Mouse (Mus musculus) heart, adult 2 months (tissue): Measurements from ENCODE around the gene Fmn2. TPM values are rescaled to one million over a fixed set of nuclear protein-coding genes. Genes with fewer than 3 reads are reported as not detected.
A peak's percentile ranks its signal among the peaks of the same experiment; 100 is the strongest.

Experiments
- DNase-seq, 2 experiments: peaks; one replicate each; pipeline ENCODE4 v3.0.0; 2021
- H3K27ac ChIP-seq: fragments of 200-600 bp; 2 replicates; pipeline ENCODE4 v1.8.1; 2022
- H3K27me3 ChIP-seq: fragments of 200-500 bp; 2 replicates; pipeline ENCODE4 v1.6.1; 2012; ENCODE audit warnings: mild to moderate bottlenecking, low read length, inconsistent platforms, mixed read lengths; ENCODE audit not compliant: control insufficient read depth, insufficient read depth
- H3K36me3 ChIP-seq: fragments of 200-500 bp; 2 replicates; pipeline ENCODE4 v1.6.1; 2012; ENCODE audit warnings: low read length, inconsistent platforms; ENCODE audit not compliant: control insufficient read depth, insufficient read depth
- H3K4me1 ChIP-seq: fragments of 200-500 bp; 2 replicates; pipeline ENCODE4 v1.6.1; 2011; ENCODE audit warnings: low read length; ENCODE audit not compliant: control insufficient read depth, insufficient read depth
- H3K4me3 ChIP-seq: fragments of 200-600 bp; 2 replicates; pipeline ENCODE4 v1.8.1; 2022
- H3K79me2 ChIP-seq: fragments of 200-500 bp; replicated peaks from 2 replicates; pipeline ENCODE4 v1.6.1; 2012; ENCODE audit warnings: mild to moderate bottlenecking, inconsistent platforms, low read length, moderate library complexity, mixed read lengths; ENCODE audit not compliant: control insufficient read depth, insufficient read depth
- H3K9ac ChIP-seq: fragments of 200-500 bp; 2 replicates; pipeline ENCODE4 v1.6.1; 2012; ENCODE audit warnings: low read depth, mild to moderate bottlenecking, control low read depth, inconsistent platforms, low read length, mixed read lengths
- CTCF ChIP-seq: fragments of 200-600 bp; IDR thresholded peaks from 2 replicates; pipeline ENCODE4 v1.8.1; 2022; ENCODE audit warnings: antibody characterized with exemption, mild to moderate bottlenecking, moderate library complexity
- EP300 ChIP-seq: fragments of 200-500 bp; IDR thresholded peaks from 2 replicates; pipeline ENCODE4 v1.6.1; 2011; ENCODE audit warnings: low read depth, low read length, control low read depth; ENCODE audit not compliant: insufficient read depth
- POLR2A ChIP-seq: fragments of 200-500 bp; IDR thresholded peaks from 2 replicates; pipeline ENCODE4 v1.6.1; 2011; ENCODE audit warnings: mild to moderate bottlenecking, low read depth, low read length, control low read depth; ENCODE audit not compliant: insufficient read depth
- WGBS: fragments of 180-500 bp; shearing (Covaris S2); methylation state at CpG from one replicate; pipeline ENCODE4 v1.1.7; 2018; 5-methylcytosine and 5-hydroxymethylcytosine counted together
- intact Hi-C: fragments of 180-260 bp; cut with DNase I; formaldehyde crosslinking; loops from one replicate; pipeline ENCODE4 v1.15.1; 2025
- long read RNA-seq: library from polyadenylated mRNA; stranded (forward); transcript quantifications from one replicate; pipeline ENCODE4 v2.0.0, GENCODE M21; 2021
- polyA plus RNA-seq: library from polyadenylated mRNA; depleted of rRNA; stranded (reverse); fragments of >200 nt; gene quantifications from 2 replicates; pipeline ENCODE4 v1.2.3, GENCODE M21; 2012; rRNA removed
- total RNA-seq, 2 experiments: library from RNA; stranded (reverse); gene quantifications; 2 replicates each; pipeline ENCODE4 v1.2.3; 2021

Gene Fmn2
- under 1 TPM; 0.21 to 0.41 TPM for total RNA-seq
- polyA plus RNA-seq: 0.03 and 0.06 TPM in 2 replicates
- long read RNA-seq: 0 reads

- Histone ChIP-seq H3K9ac (0 out of 2 replicates have a peak within 1 kb of the TSS, but pooled peaks have one; percentile 5), H3K79me2 (no peaks in the 10 kb centered on the region), H3K27ac (no peak within 1 kb of the TSS), H3K4me3 (peak within 1 kb of the TSS; percentile 36), H3K4me1 (no peaks in the 10 kb centered on the region), H3K36me3 (no peaks in the 10 kb centered on the region), H3K27me3 (peaks cover 7% of the 10 kb centered on the region)
- DNase-seq: peak; percentile 31 to 53
- WGBS: 1% methylated on average over 29 of the region's 29 CpGs
- TF ChIP-seq CTCF (no peak), POLR2A (no peak), EP300 (no peak)
- intact Hi-C loops: no loop called here
Observed at GRCm38 (mm10) chr1:174501661-174502030, at the start of gene Fmn2. TSS of gene Fmn2 (plus strand) at chr1:174501825.

GRCm38 (mm10) chr1:174455100-174455499 is 46.5 kb upstream of the Fmn2 start:
- DNase-seq: no peak
- intact Hi-C loops: no loop called here
- H3K27me3 ChIP-seq: no peaks in the 10 kb centered on the region
- H3K36me3 ChIP-seq: no peaks in the 10 kb centered on the region
- H3K27ac ChIP-seq: no peak overlapping the region
- no peaks in the 10 kb centered on the region for H3K4me1 ChIP-seq
- H3K9ac ChIP-seq: no peak overlapping the region
- no peak for TF ChIP-seq CTCF
- TF ChIP-seq POLR2A: no peak
- TF ChIP-seq EP300: no peak
- no peaks in the 10 kb centered on the region for H3K79me2 ChIP-seq
- WGBS: 83% methylated on average over 2 of the region's 2 CpGs
- no peak overlapping the region for H3K4me3 ChIP-seq

GRCm38 (mm10) chr1:174465385-174465784 is 36.2 kb upstream of the Fmn2 start:
- Histone ChIP-seq H3K79me2 (no peaks in the 10 kb centered on the region), H3K9ac (no peak overlapping the region), H3K4me1 (no peaks in the 10 kb centered on the region), H3K27ac (no peak overlapping the region), H3K4me3 (no peak overlapping the region), H3K27me3 (no peaks in the 10 kb centered on the region), H3K36me3 (no peaks in the 10 kb centered on the region)
- TF ChIP-seq CTCF (no peak), POLR2A (no peak), EP300 (no peak)
- WGBS: 56% methylated on average over 3 of the region's 3 CpGs
- no peak for DNase-seq
- intact Hi-C loops: loop anchor here (5.0 kb wide), 2 partner anchors 243 to 1008 kb away; no protein-coding TSS in a partner anchor

GRCm38 (mm10) chr1:174466240-174466639 is 35.4 kb upstream of the Fmn2 start:
- Histone ChIP-seq H3K4me3 (no peak overlapping the region), H3K9ac (no peak overlapping the region), H3K27me3 (no peaks in the 10 kb centered on the region), H3K27ac (no peak overlapping the region), H3K4me1 (no peaks in the 10 kb centered on the region), H3K36me3 (no peaks in the 10 kb centered on the region), H3K79me2 (no peaks in the 10 kb centered on the region)
- no peak for TF ChIP-seq EP300
- TF ChIP-seq CTCF: peak; percentile 76
- 23% methylated on average over 2 of the region's 2 CpGs for WGBS
- no peak for DNase-seq
- intact Hi-C loops: loop anchor here (5.0 kb wide), 2 partner anchors 244 to 1009 kb away; no protein-coding TSS in a partner anchor

GRCm38 (mm10) chr1:174469736-174470135 is 31.9 kb upstream of the Fmn2 start:
- peak; percentile 71 for TF ChIP-seq CTCF
- TF ChIP-seq POLR2A: no peak
- no peak for TF ChIP-seq EP300
- H3K27ac ChIP-seq: no peak overlapping the region
- H3K79me2 ChIP-seq: no peaks in the 10 kb centered on the region
- intact Hi-C loops: loop anchor here (5.0 kb wide), 3 partner anchors 83 to 1012 kb away; no protein-coding TSS in a partner anchor
- H3K9ac ChIP-seq: no peak overlapping the region
- H3K4me1 ChIP-seq: no peaks in the 10 kb centered on the region
- no peaks in the 10 kb centered on the region for H3K27me3 ChIP-seq
- H3K36me3 ChIP-seq: no peaks in the 10 kb centered on the region
- WGBS: 7% methylated on average over 6 of the region's 6 CpGs
- no peak overlapping the region for H3K4me3 ChIP-seq
- no peak for DNase-seq

- H3K36me3 ChIP-seq: no peaks in the 10 kb centered on the region
- H3K27me3 ChIP-seq: no peaks in the 10 kb centered on the region
- WGBS: 88% methylated on average over 6 of the region's 6 CpGs
- H3K4me1 ChIP-seq: no peaks in the 10 kb centered on the region
- no peak for TF ChIP-seq CTCF
- no peak for TF ChIP-seq POLR2A
- TF ChIP-seq EP300: no peak
- no peak overlapping the region for H3K27ac ChIP-seq
- H3K4me3 ChIP-seq: no peak overlapping the region
- DNase-seq: no peak
- intact Hi-C loops: no loop called here
- no peaks in the 10 kb centered on the region for H3K79me2 ChIP-seq
- H3K9ac ChIP-seq: no peak overlapping the region
Observed at GRCm38 (mm10) chr1:174482567-174482966, 19.1 kb upstream of the Fmn2 start.
